Mouse (Mus musculus) macrophage (primary cell): ENCODE measurements around the gene Cep83. TPM values are rescaled to one million over a fixed set of nuclear protein-coding genes. Genes with fewer than 3 reads are reported as not detected.
"Not testable (repeated sequence)": the region's sequence is repeated elsewhere in the genome, so short reads cannot be mapped to it uniquely, and the experiment has no call there.

Experiments
- H3K27ac ChIP-seq: fragments of 350-480 bp; formaldehyde crosslinking; 2 replicates; pipeline ENCODE4 v1.9.0; 2021
- H3K36me3 ChIP-seq: fragments of 350-480 bp; formaldehyde crosslinking; 2 replicates; pipeline ENCODE4 v1.9.0; 2021; ENCODE audit errors: inconsistent target
- H3K4me3 ChIP-seq: fragments of 350-480 bp; formaldehyde crosslinking; 2 replicates; pipeline ENCODE4 v1.9.0; 2021; ENCODE audit errors: inconsistent target
- H3K79me2 ChIP-seq: fragments of 350-480 bp; formaldehyde crosslinking; 2 replicates; pipeline ENCODE4 v1.9.0; 2021; ENCODE audit errors: inconsistent target
- WGBS: methylation state at CpG from one replicate; pipeline ENCODE4 v1.1.7; 2026; ENCODE audit warnings: inconsistent platforms; ENCODE audit not compliant: missing documents; 5-methylcytosine and 5-hydroxymethylcytosine counted together
- polyA plus RNA-seq: library from polyadenylated mRNA; stranded (reverse); fragments of 250-400 nt; gene quantifications from 3 replicates; pipeline ENCODE4 v1.2.4, GENCODE M21; 2018; ENCODE audit warnings: inconsistent platforms

Gene Cep83
- polyA plus RNA-seq, 1 experiment from 2014 or later = 20.2 TPM

DNA sequence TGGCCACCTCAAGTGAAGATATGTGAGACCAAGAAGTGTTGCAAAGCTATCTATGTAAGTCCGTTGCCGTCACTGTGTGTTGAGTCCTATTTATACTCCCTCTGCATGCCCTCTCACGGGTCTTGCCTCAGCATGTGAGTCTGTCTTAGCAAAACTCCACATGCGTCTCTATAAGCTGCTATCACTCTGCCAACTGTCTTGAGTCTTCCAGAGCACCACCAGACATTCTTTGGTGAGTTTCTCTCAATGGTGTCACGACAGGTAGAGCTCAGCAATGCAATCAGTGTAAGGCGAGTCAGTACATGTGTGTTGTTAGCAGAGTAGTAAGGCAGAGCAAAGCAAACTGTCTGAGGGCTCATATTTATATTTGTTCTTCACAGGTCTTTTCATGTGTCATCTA, 31.8 kb downstream of the Cep83 start:
- Histone ChIP-seq H3K27ac (no peak overlapping the region), H3K36me3 (peaks cover 6% of the 10 kb centered on the region; the same call in 1 of the 2 replicates), H3K79me2 (peaks cover 8% of the 10 kb centered on the region; the same call in 1 of the 2 replicates), H3K4me3 (no peak overlapping the region)
- 90% methylated on average over 6 of the region's 6 CpGs for WGBS

DNA sequence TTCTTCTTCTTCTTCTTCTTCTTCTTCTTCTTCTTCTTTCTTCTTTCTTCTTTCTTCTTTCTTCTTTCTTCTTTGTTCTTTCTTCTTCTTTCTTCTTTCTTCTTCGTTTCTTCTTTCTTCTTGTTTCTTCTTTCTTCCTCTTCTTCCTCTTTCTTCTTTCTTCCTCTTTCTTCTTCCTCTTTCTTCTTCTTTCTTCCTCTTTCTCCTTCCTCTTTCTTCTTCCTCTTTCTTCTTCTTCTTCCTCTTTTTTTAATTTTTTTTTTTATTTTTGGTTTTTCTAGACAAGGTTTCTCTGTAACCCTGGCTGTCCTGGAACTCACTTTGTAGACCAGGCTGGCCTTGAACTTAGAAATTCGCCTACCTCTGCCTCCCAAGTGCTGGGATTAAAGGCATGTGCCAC, 39.6 kb downstream of the Cep83 start:
- H3K36me3 ChIP-seq, H3K4me3 ChIP-seq, H3K79me2 ChIP-seq: not testable (repeated sequence)
- H3K27ac ChIP-seq = peak overlapping the region; percentile 67
- 21% methylated on average over 2 of the region's 2 CpGs for WGBS

GRCm38 (mm10) chr10:94730445-94730844, 42.0 kb downstream of the Cep83 start:
- H3K27ac ChIP-seq = no peak overlapping the region
- 90% methylated on average over 3 of the region's 3 CpGs for WGBS
- 0 out of 2 replicates have a peak, but pooled peaks cover 4% of the 10 kb centered on the region for H3K36me3 ChIP-seq
- H3K79me2 ChIP-seq = no peaks in the 10 kb centered on the region
- H3K4me3 ChIP-seq = no peak overlapping the region

DNA sequence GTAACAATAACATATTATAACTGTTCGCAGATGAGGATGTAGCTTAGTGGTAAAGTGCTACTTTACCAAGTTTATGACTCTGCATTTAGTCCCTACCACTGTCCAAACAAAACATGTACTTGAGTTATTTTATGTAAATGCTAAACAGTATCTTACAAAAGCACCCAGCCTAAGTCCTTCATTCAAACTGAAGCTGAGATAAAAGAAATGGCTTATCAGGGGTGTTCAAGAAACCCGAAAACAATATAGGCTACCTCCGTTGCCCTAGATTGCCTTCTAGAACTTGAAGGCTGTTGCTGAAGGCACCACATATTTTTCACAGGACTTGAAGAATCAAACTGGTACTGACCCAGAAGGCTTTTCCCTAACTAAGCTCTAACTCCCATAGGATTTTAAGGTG, 46.4 kb downstream of the Cep83 start:
- Histone ChIP-seq H3K27ac (no peak overlapping the region), H3K79me2 (no peaks in the 10 kb centered on the region), H3K36me3 (no peaks in the 10 kb centered on the region), H3K4me3 (no peak overlapping the region)
- WGBS = 95% methylated on average over 3 of the region's 3 CpGs

DNA sequence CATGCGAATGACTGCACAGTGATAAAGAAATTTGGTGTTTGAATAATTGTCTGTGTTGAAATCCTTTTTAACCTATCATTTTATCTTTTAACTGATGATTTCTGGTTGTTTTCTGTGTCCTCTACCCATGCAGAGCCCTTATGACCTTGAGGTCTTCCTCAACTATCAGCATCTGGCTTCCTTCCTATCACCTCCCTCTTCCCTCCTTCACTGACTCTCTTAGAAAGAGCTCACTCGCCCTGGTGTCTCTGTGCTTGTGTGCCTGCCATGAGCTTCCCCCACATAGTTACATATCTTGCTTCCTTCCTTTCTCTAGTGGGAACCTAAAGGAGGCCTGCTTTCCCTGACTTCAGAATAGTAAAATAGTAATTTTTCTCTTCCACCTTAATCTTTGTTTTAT, 51.8 kb downstream of the Cep83 start:
- WGBS = 93% methylated on average over 2 of the region's 2 CpGs
- no peaks in the 10 kb centered on the region for H3K36me3 ChIP-seq
- no peaks in the 10 kb centered on the region for H3K79me2 ChIP-seq
- no peak overlapping the region for H3K27ac ChIP-seq
- H3K4me3 ChIP-seq = no peak overlapping the region

GRCm38 (mm10) chr10:94741459-94741858, 53.0 kb downstream of the Cep83 start:
- H3K4me3 ChIP-seq = no peak overlapping the region
- no peaks in the 10 kb centered on the region for H3K36me3 ChIP-seq
- H3K79me2 ChIP-seq = no peaks in the 10 kb centered on the region
- 94% methylated on average over 3 of the region's 3 CpGs for WGBS
- H3K27ac ChIP-seq = no peak overlapping the region

- Histone ChIP-seq H3K79me2 (no peaks in the 10 kb centered on the region), H3K36me3 (0 out of 2 replicates have a peak, but pooled peaks cover 10% of the 10 kb centered on the region), H3K27ac (no peak overlapping the region), H3K4me3 (no peak overlapping the region)
- 88% methylated on average over 2 of the region's 2 CpGs for WGBS
Measured at GRCm38 (mm10) chr10:94747011-94747410, 58.6 kb downstream of the Cep83 start.

DNA sequence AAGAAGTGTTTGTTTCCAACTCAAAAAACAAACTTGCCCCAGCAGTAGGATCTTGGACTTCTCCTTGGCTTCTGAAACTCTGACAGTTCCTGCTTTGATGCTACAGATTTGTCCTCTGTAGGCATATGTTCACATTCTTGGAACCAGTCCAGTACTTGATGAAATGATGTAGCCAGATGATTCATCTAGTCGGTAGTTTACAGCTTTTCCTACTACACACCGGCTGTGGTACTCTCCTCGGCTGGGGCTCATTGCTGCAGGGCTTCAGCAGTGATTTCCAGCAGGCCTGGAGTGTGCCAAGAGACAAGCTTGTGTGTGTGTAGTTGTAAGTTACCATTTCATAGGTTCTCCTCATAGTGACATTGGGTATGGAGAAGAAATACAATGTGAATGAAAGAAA, 83.0 kb downstream of the Cep83 start:
- Histone ChIP-seq H3K27ac (no peak overlapping the region), H3K79me2 (no peaks in the 10 kb centered on the region), H3K4me3 (no peak overlapping the region), H3K36me3 (no peaks in the 10 kb centered on the region)
- WGBS = 28% methylated on average over 3 of the region's 3 CpGs

DNA sequence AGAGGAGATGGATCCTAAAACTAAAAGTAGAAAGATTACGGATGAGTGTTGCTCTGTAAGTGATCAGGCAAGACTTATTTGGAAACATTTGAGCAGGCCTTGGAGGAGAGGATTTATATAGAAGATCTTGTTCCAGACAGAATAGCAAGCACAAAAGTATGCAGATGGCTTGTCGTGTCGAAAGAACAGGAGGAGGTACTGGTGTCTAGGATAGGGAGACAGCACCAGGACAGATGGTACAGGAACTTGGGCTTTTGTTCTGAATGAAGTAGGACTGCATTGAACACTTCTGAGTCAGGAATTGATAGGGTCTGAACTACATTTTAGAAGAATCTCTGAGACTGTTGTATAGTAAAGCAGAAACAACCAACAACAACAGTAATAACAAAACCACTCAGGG, 89.1 kb downstream of the Cep83 start:
- 0 out of 2 replicates have a peak, but pooled peaks cover 6% of the 10 kb centered on the region for H3K36me3 ChIP-seq

DNA sequence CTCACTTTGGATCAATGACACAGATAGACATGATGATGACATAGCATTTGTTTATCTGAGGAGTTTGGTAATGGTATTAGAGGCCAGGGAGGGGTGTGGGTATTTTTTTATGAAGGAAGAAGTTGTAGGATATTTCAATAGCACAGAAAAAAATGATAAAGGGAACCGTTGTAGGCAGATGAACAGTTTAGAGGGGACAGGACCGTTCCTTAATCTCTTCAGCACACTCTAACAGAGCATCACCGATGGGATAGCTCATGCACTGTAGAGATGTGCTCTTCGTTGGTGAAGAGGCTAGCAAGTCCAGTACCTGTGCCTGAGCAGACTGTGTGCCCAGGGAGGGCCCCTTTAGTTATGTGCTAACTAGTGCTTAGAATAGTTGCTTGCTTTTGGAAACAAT, 90.9 kb downstream of the Cep83 start:
- 0 out of 2 replicates have a peak, but pooled peaks cover 6% of the 10 kb centered on the region for H3K36me3 ChIP-seq
- H3K79me2 ChIP-seq = no peaks in the 10 kb centered on the region
- no peak overlapping the region for H3K27ac ChIP-seq
- H3K4me3 ChIP-seq = no peak overlapping the region
- WGBS = 97% methylated on average over 4 of the region's 4 CpGs

More for the DNA sequence above, 89.1 kb downstream of the Cep83 start:
- Histone ChIP-seq H3K27ac (no peak overlapping the region), H3K79me2 (no peaks in the 10 kb centered on the region), H3K4me3 (no peak overlapping the region)
- WGBS = 100% methylated on average over 3 of the region's 3 CpGs

- Histone ChIP-seq H3K4me3 (no peak overlapping the region), H3K27ac (no peak overlapping the region), H3K79me2 (no peaks in the 10 kb centered on the region), H3K36me3 (0 out of 2 replicates have a peak, but pooled peaks cover 6% of the 10 kb centered on the region)
- WGBS = 93% methylated on average over 3 of the region's 3 CpGs
Measured at GRCm38 (mm10) chr10:94780618-94781262, 92.3 kb downstream of the Cep83 start.

DNA sequence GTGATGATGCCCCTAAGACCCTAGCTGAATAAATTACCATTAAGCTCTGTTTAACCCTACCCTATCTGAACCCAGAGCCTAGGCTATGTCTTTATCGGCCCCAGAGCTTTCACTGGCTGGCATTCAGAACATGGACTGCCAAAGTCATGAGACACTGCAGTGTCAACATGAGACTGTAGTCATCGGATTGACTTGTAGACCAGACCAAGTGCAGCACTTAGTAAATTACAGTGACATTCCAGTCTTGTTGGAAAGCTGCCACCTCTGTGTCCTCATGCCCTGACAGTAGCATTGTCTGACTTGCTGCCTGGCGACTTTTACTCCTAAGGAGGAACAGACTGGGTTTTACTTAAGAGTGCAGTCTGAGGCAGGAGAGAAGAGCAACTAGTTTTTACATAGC, 100.8 kb downstream of the Cep83 start:
- no peak overlapping the region for H3K4me3 ChIP-seq
- WGBS = 97% methylated on average over 3 of the region's 3 CpGs

DNA sequence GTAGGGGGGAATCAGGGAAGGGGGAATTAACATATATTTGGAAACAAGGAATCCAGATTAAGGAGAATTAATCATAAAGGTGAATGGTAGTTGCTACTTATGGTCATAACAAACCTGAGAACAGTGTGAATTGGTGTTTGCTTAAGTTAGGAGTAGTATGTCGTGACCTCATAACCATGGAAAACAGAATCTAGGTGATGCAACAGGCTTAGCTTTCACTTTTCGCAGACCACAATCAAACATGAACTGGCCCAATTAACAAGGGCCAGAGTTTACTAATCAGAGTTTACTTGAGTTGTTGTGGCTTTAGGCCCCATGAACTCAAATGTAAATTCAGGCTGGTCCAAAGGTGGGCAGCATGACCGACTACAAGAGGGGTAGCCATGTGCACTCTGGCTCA, 105.5 kb downstream of the Cep83 start:
- Histone ChIP-seq H3K27ac (no peak overlapping the region), H3K79me2 (no peaks in the 10 kb centered on the region), H3K36me3 (peaks cover 83% of the 10 kb centered on the region), H3K4me3 (no peak overlapping the region)
- WGBS = 93% methylated on average over 3 of the region's 3 CpGs

More for the DNA sequence above, 100.8 kb downstream of the Cep83 start:
- H3K36me3 ChIP-seq = peaks cover 42% of the 10 kb centered on the region
- H3K27ac ChIP-seq = no peak overlapping the region
- H3K79me2 ChIP-seq = no peaks in the 10 kb centered on the region

DNA sequence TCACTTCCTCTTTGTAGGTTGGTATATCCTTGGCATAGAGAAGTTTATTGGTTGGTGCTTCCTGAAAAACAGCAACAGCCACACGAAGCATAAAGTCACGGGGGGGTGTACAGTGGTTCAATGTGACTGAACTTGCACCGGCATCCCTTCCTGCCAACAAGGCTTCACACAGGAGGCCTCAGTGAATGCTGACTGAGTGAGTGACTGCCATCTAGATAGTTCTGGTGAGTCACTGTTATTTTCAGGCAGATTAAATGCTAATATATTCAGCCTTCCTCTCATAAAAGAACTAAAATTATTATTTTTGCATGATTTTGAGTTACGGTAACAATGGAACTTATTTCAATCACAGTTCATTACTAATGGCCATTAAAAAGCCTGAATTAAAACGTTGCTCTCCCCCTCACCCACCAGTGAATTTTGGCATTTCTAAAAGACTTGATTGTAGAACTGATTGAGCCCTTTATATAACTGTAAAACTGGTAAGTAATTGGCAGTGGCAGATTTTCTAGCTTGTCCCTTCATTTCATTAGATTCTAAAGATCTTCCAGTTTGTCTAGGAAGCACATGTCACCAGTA, 106.3 kb downstream of the Cep83 start:
- Histone ChIP-seq H3K4me3 (no peak overlapping the region), H3K27ac (no peak overlapping the region), H3K36me3 (peaks cover 86% of the 10 kb centered on the region), H3K79me2 (no peaks in the 10 kb centered on the region)
- 67% methylated on average over 5 of the region's 5 CpGs for WGBS

DNA sequence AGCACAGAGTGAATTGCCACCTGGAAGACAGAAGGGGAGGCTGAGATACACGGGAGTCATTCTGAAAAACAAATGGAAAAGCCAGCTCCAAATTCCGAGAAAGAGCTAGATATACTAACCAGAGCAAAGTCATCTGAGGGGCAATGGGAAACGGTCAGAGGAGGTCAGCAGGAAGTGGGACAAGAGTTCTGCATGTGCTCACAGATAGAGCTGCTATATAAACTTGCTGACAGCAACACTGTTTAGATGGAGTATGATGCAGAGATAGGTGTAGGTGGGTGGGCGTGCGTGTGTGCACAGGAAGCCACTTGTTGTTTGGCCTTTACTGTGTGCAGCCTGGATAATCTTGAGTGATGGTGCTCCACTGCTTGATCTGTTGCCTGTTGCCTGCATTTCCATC, 109.7 kb downstream of the Cep83 start:
- Histone ChIP-seq H3K79me2 (no peaks in the 10 kb centered on the region), H3K27ac (no peak overlapping the region), H3K4me3 (no peak overlapping the region), H3K36me3 (peaks cover 82% of the 10 kb centered on the region)
- WGBS = 91% methylated on average over 5 of the region's 5 CpGs
